In genomic region chr8:34689825-34690493, GRCm38 (mm10) we compare ENCODE assay signal across 8 mouse cellular contexts.
DNase-seq lines count a peak whose midpoint lies in the region; ATAC-seq and TF ChIP-seq lines count a peak whose summit lies in the region.

No protein-coding gene starts in this region.

- no peak overlapping the region for H3K4me3 ChIP-seq in neural tube, embryonic 11.5 days (ENCODE audit: low read depth, low read length)
- no peak overlapping the region for H3K4me3 ChIP-seq in hindbrain, embryonic 11.5 days (ENCODE audit: low read depth, low read length)
- H3K4me3 ChIP-seq in lung, postnatal 0 days (ENCODE audit: low read depth, low read length), result peak overlapping the region; percentile 14; the same call in 1 of the 2 replicates
- peak overlapping the region; percentile 35 for H3K4me3 ChIP-seq in stomach, embryonic 16.5 days (replicated peaks; ENCODE audit: low read length)
- no peak overlapping the region for H3K4me3 ChIP-seq in layer of hippocampus, adult 2 months
- no peak overlapping the region for H3K4me3 ChIP-seq in left cerebral cortex, adult 2 months

- TF ChIP-seq EP300 in lung, postnatal 0 days (IDR thresholded peaks at IDR 0.05), result no peak

- TF ChIP-seq CTCF in lung, postnatal 0 days (IDR thresholded peaks at IDR 0.05), result no peak
- TF ChIP-seq CTCF in layer of hippocampus, adult 2 months (conservative IDR thresholded peaks at IDR 0.05), result no peak
- no peak for TF ChIP-seq CTCF in left cerebral cortex, adult 2 months (IDR thresholded peaks at IDR 0.05)

- peaks cover 5% of the 10 kb centered on the region for H3K4me1 ChIP-seq in neural tube, embryonic 11.5 days (ENCODE audit: control insufficient read depth, insufficient read depth, low read length)
- H3K4me1 ChIP-seq in hindbrain, embryonic 11.5 days (replicated peaks; ENCODE audit: control insufficient read depth, insufficient read depth, low read length), result 0 out of 2 replicates have a peak, but pooled peaks cover 2% of the 10 kb centered on the region
- H3K4me1 ChIP-seq in lung, postnatal 0 days (ENCODE audit: insufficient read depth, low read depth, low read length), result 0 out of 2 replicates have a peak, but pooled peaks cover 3% of the 10 kb centered on the region
- peaks cover 6% of the 10 kb centered on the region; the same call in 1 of the 2 replicates for H3K4me1 ChIP-seq in stomach, embryonic 16.5 days (ENCODE audit: control insufficient read depth, insufficient read depth, low read length)

- no peak overlapping the region for H3K9ac ChIP-seq in neural tube, embryonic 11.5 days (ENCODE audit: low read length)
- H3K9ac ChIP-seq in hindbrain, embryonic 11.5 days (ENCODE audit: low read depth, low read length), result no peak overlapping the region
- no peak overlapping the region for H3K9ac ChIP-seq in lung, postnatal 0 days (replicated peaks; ENCODE audit: low read depth)
- H3K9ac ChIP-seq in stomach, embryonic 16.5 days (ENCODE audit: low read length), result no peak overlapping the region

- no peak for DNase-seq in neural tube, embryonic 11.5 days (ENCODE audit: low spot score)
- no peak for DNase-seq in neural tube, embryonic 10.5 days (ENCODE audit: extremely low spot score, low spot score)
- DNase-seq in hindbrain, embryonic 11.5 days (ENCODE audit: low spot score), result no peak
- peak; percentile 25 for DNase-seq in lung, postnatal 0 days (ENCODE audit: low spot score)
- no peak for DNase-seq in layer of hippocampus, adult 2 months (ENCODE audit: low spot score in 2 of 2)
- no peak for DNase-seq in left cerebral cortex, adult 2 months (ENCODE audit: extremely low spot score in 1 of 2, low spot score in 2 of 2)
- DNase-seq in ovary, adult 18-20 months (ENCODE audit: low spot score), result no peak

- H3K4me2 ChIP-seq in neural tube, embryonic 11.5 days (ENCODE audit: low read depth), result peak overlapping the region; percentile 37
- H3K4me2 ChIP-seq in hindbrain, embryonic 11.5 days (replicated peaks; ENCODE audit: low read depth, low read length), result peak overlapping the region; percentile 28
- peak overlapping the region; percentile 49 for H3K4me2 ChIP-seq in lung, postnatal 0 days (replicated peaks; ENCODE audit: low read depth, low read length)
- H3K4me2 ChIP-seq in stomach, embryonic 16.5 days (ENCODE audit: low read depth, low read length), result peak overlapping the region; percentile 53

- 20% methylated on average over 9 of the region's 9 CpGs for WGBS in neural tube, embryonic 11.5 days
- WGBS in hindbrain, embryonic 11.5 days, result 16% methylated on average over 9 of the region's 9 CpGs
- 17% methylated on average over 9 of the region's 9 CpGs for WGBS in lung, postnatal 0 days
- WGBS in stomach, embryonic 16.5 days, result 18% methylated on average over 9 of the region's 9 CpGs

- H3K9me3 ChIP-seq in neural tube, embryonic 11.5 days (ENCODE audit: control insufficient read depth, low read length), result no peaks in the 10 kb centered on the region
- no peaks in the 10 kb centered on the region for H3K9me3 ChIP-seq in hindbrain, embryonic 11.5 days (ENCODE audit: control insufficient read depth, low read length)
- no peaks in the 10 kb centered on the region for H3K9me3 ChIP-seq in lung, postnatal 0 days (ENCODE audit: low read length)
- H3K9me3 ChIP-seq in stomach, embryonic 16.5 days (replicated peaks; ENCODE audit: control insufficient read depth, low read length), result no peaks in the 10 kb centered on the region

- ATAC-seq in neural tube, embryonic 11.5 days (ENCODE audit: insufficient read depth, low FRiP score, low TSS enrichment), result no peak
- no peak for ATAC-seq in hindbrain, embryonic 11.5 days (ENCODE audit: low FRiP score)
- no peak for ATAC-seq in lung, postnatal 0 days
- 0 out of 2 replicates have a peak, but pooled peaks have one; percentile 37 for ATAC-seq in stomach, embryonic 16.5 days (ENCODE audit: insufficient read depth, low FRiP score)

- intact Hi-C loops in left cerebral cortex, adult 2 months (cut with DNase I), result loop anchor here (2.0 to 5.0 kb wide), 2 partner anchors 19 to 203 kb away; no protein-coding TSS in a partner anchor

- no peak overlapping the region for H3K27ac ChIP-seq in neural tube, embryonic 11.5 days (ENCODE audit: low read depth, low read length)
- H3K27ac ChIP-seq in hindbrain, embryonic 11.5 days (ENCODE audit: low read depth, low read length), result no peak overlapping the region
- no peak overlapping the region for H3K27ac ChIP-seq in lung, postnatal 0 days (ENCODE audit: low read length)
- H3K27ac ChIP-seq in stomach, embryonic 16.5 days (ENCODE audit: low read length), result no peak overlapping the region
- H3K27ac ChIP-seq in layer of hippocampus, adult 2 months, result no peak overlapping the region
- no peak overlapping the region for H3K27ac ChIP-seq in left cerebral cortex, adult 2 months

- H3K27me3 ChIP-seq in neural tube, embryonic 11.5 days (ENCODE audit: control insufficient read depth, insufficient read depth, low read length), result no peaks in the 10 kb centered on the region
- H3K27me3 ChIP-seq in hindbrain, embryonic 11.5 days (ENCODE audit: control insufficient read depth, insufficient read depth, low read length), result peaks cover 2% of the 10 kb centered on the region; the same call in 1 of the 2 replicates
- H3K27me3 ChIP-seq in lung, postnatal 0 days (replicated peaks; ENCODE audit: insufficient read depth, low read length), result no peaks in the 10 kb centered on the region
- no peaks in the 10 kb centered on the region for H3K27me3 ChIP-seq in stomach, embryonic 16.5 days (ENCODE audit: control insufficient read depth, insufficient read depth, low read length)

- H3K36me3 ChIP-seq in neural tube, embryonic 11.5 days (ENCODE audit: control insufficient read depth, insufficient read depth, low read length), result no peaks in the 10 kb centered on the region
- H3K36me3 ChIP-seq in hindbrain, embryonic 11.5 days (ENCODE audit: control insufficient read depth, insufficient read depth, low read length), result no peaks in the 10 kb centered on the region
- no peaks in the 10 kb centered on the region for H3K36me3 ChIP-seq in lung, postnatal 0 days (ENCODE audit: insufficient read depth, low read length)
- H3K36me3 ChIP-seq in stomach, embryonic 16.5 days (ENCODE audit: control insufficient read depth, insufficient read depth, low read length), result no peaks in the 10 kb centered on the region

Comparison
In these comparisons a context has a peak if more than half of its experiments do, and no peak if none do; other contexts are left out.
1. H3K4me3 ChIP-seq: peak in lung, postnatal 0 days (single experiment) and stomach, embryonic 16.5 days (single experiment); none in neural tube, embryonic 11.5 days (single experiment), hindbrain, embryonic 11.5 days (single experiment), layer of hippocampus, adult 2 months (single experiment) and left cerebral cortex, adult 2 months (single experiment).
2. Peak in every context shown above with its lines, with median percentiles within 50 percentile points of each other: H3K4me2 ChIP-seq.